Mouse (Mus musculus): Measurements from ENCODE around the gene Wsb2. TPM values are rescaled to one million over a fixed set of nuclear protein-coding genes. Genes with fewer than 3 reads are reported as not detected.

The Wsb2 gene
- polyA plus RNA-seq (2012; rRNA removed) = 29.8 and 31.0 TPM in 2 replicates

DNA sequence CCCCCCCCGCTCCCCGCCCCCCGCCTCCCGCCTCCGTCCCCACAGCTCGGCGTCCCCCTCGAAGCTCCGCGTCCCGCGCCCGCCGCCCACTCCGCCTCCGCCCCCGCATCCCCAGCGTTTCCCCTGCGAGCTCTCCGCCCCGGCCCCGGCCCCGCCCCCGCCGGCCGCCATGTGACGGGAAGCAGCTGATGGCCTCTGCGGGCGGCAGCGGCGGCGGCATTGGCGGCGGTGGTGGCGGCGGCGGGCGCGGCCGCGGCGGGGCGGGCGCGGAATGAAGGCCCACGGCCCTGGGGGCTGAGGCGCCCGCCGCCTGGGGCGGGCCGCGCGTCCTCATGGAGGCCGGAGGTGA, at the start of gene Wsb2:
Wsb2 (plus strand) TSS at position 176 of the 349 bp plus-strand sequence.

DNA sequence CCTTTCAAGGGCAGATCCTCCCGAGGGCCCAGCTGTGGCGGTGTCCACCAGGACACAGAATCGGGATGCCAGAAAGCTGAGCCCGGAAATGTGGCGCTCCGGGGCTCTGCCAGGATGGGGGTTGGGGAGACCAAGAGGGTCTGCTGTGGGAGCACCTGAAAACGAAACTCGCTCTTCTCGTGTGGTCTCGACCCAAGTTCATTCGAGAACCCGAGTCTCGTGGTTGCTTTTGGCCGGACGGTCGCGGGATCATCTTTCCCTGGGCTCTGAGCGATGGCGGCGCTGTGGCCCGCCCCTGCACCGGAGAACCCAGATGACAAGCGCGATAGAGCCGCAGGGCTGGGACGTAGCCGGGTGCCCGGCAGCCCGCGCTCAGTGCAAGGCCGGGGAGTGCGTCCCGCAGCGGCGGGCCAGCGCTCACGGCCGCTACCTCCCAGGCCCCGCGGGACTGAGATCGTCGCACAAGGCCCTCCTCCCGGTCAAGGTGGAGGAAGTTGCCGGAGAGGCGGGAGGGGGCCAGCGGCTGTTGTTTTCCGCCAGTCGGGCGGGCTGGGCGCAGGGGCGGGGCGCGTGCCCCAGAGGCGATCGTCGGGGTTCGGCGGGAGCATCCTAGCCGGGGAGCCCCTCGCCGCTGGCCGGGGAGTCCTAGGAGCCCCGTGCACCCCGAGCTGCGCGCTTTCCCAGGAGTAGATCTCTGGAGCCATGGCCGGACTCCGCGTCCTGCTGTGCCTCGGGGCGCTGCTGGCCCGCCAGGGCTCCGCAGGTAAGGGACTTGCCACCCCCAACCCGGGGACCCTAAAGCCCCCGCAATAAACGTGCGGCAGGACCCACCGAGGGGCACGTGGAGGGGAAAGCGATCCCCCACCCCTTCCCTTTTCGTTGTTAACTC, 38.1 kb upstream of the Wsb2 start, which contains the start of gene Vsig10:
Vsig10 (plus strand) TSS at position 343 of the 889 bp plus-strand sequence.

DNA sequence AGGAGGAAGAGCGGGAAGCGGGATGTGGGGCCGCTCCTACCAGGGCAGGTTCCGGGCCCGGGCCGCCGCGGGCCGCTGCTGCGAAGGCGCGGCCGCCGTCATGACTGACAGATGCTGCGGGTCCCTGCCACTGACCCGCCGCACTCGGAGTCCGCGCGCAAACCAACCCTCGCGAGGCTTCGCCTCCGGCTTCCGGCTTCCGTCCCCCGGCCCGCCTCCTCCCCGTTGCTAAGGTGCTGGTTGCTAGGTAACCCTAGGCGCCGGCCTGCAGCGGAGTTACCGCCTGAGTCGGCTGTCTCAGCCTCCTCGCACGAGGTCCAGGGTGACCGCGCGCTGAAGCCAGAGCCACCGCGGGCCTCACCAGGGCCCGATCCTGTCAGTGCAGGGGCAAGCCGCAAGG, 31.8 kb downstream of the Wsb2 start, which contains the start of gene Rfc5:
Rfc5 (minus strand) TSS at position 171 of the 400 bp plus-strand sequence.

DNA sequence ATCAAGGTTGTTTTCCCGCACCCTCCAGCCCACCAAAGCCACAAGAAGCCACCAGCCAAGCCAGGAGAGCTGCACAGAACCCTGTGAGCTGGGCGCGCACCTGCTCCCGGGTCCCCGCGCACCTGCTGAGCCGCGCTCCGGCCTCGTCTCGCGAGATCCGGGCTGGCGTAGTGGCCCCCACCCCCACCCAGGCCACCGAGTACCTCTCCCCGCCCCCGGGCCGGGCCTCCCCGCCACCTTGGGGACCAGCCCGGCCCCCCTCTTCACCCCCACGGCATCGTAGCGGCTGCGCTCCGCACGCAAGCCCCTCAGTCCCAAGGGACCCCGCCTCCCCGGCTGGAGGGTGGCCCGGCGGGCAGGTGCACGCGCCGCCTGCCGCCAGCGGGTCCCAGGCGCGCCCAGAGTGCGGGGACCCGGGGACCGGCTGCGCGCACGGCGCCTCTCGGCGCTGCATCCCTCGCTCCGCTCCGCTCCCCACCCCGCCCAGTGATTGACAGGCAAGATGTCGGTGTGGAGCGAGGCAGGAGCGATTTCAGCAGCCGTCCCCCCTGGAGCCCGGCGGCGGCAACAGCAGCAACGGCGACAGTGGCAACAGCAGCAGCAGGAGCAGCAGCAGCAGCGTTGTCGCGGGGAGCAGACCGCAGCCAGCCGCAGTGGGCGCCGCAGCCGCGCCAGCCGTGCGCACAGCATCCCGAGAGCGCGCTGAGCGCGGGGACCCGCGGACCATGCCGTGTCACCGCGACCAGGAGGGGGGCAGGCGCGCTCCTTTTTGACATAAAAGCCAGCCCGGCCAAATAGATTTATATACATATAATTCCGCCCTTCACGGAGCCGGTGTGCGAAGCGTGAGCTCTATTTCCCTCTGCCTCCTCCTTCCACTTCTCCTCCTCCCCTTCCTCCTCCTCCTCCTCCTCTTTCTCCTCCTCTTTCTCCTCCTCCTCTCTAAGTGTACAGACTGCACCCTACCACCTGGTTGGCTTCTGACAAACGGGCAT, 56.7 kb downstream of the Wsb2 start, which contains the start of gene Ksr2:
Ksr2 (plus strand) TSS at position 494 of the 995 bp plus-strand sequence.

Other genes starting within 250 kb of the Wsb2 start
- gene Suds3, start 241.2 kb upstream of the Wsb2 start, polyA plus RNA-seq (2012; rRNA removed) = 23.6 and 27.9 TPM in 2 replicates
- 13.7 and 15.3 TPM in 2 replicates for gene Taok3, start 237.2 kb upstream of the Wsb2 start, polyA plus RNA-seq (2012; rRNA removed)
- gene Pebp1, start 69.7 kb upstream of the Wsb2 start, polyA plus RNA-seq (2012; rRNA removed) = 133 and 138 TPM in 2 replicates
- gene Vsig10, start 38.2 kb upstream of the Wsb2 start, polyA plus RNA-seq (2012; rRNA removed) = 1.8 and 2.1 TPM in 2 replicates
- gene Rfc5, start 31.7 kb downstream of the Wsb2 start, polyA plus RNA-seq (2012; rRNA removed) = 12.8 and 16.8 TPM in 2 replicates
- 0.02 TPM in 2 replicates for gene Ksr2, start 56.7 kb downstream of the Wsb2 start, polyA plus RNA-seq (2012; rRNA removed)

Measured in liver, embryonic 18 days (tissue).